Mouse (Mus musculus): ENCODE data around the gene Gp9. TPM values are rescaled to one million over a fixed set of nuclear protein-coding genes. Genes with fewer than 3 reads are reported as not detected.

The Gp9 gene
- polyA plus RNA-seq, 1 experiment from 2014 or later: 2.4 TPM

- 54% methylated on average over 7 of the region's 7 CpGs for WGBS
- Histone ChIP-seq H3K4me1 (peaks cover 17% of the 10 kb centered on the region), H3K4me3 (replicated peaks) (no peak overlapping the region), H3K4me2 (no peak overlapping the region), H3K9me3 (no peaks in the 10 kb centered on the region), H3K27me3 (replicated peaks) (no peaks in the 10 kb centered on the region), H3K36me3 (peaks cover 10% of the 10 kb centered on the region; the same call in 1 of the 2 replicates), H3K9ac (no peak overlapping the region), H3K27ac (peak overlapping the region; percentile 33; the same call in 1 of the 2 replicates)
- peak; percentile 79 for ATAC-seq (ENCODE audit: insufficient read depth, low FRiP score, low read depth)
Measured at GRCm38 (mm10) chr6:87790779-87791480, 13.1 kb downstream of the Gp9 start.

GRCm38 (mm10) chr6:87791826-87792225 lies 14.0 kb downstream of the Gp9 start:
- no peak for ATAC-seq (ENCODE audit: insufficient read depth, low FRiP score, low read depth)
- Histone ChIP-seq H3K27me3 (replicated peaks) (no peaks in the 10 kb centered on the region), H3K4me1 (peaks cover 17% of the 10 kb centered on the region), H3K4me3 (replicated peaks) (no peak overlapping the region), H3K36me3 (peaks cover 10% of the 10 kb centered on the region; the same call in 1 of the 2 replicates), H3K27ac (no peak overlapping the region), H3K9ac (no peak overlapping the region), H3K9me3 (no peaks in the 10 kb centered on the region), H3K4me2 (no peak overlapping the region)
- 93% methylated on average over 5 of the region's 5 CpGs for WGBS

- WGBS: 92% methylated on average over 10 of the region's 10 CpGs
- ATAC-seq (ENCODE audit: insufficient read depth, low FRiP score, low read depth): no peak
Measured at GRCm38 (mm10) chr6:87793821-87794510, 16.1 kb downstream of the Gp9 start.

GRCm38 (mm10) chr6:87795385-87796150 lies 17.7 kb downstream of the Gp9 start:
- H3K9ac ChIP-seq: no peak overlapping the region
- 77% methylated on average over 6 of the region's 6 CpGs for WGBS
- H3K4me2 ChIP-seq: no peak overlapping the region
- H3K27me3 ChIP-seq (replicated peaks): no peaks in the 10 kb centered on the region
- peaks cover 10% of the 10 kb centered on the region; the same call in 1 of the 2 replicates for H3K36me3 ChIP-seq
- no peak overlapping the region for H3K27ac ChIP-seq
- ATAC-seq (ENCODE audit: insufficient read depth, low FRiP score, low read depth): no peak
- H3K9me3 ChIP-seq: no peaks in the 10 kb centered on the region
- 0 out of 2 replicates have a peak, but pooled peaks cover 5% of the 10 kb centered on the region for H3K4me1 ChIP-seq
- no peak overlapping the region for H3K4me3 ChIP-seq (replicated peaks)

More at GRCm38 (mm10) chr6:87793821-87794510, 16.1 kb downstream of the Gp9 start:
- Histone ChIP-seq H3K9ac (no peak overlapping the region), H3K9me3 (no peaks in the 10 kb centered on the region), H3K36me3 (peaks cover 10% of the 10 kb centered on the region; the same call in 1 of the 2 replicates), H3K4me3 (replicated peaks) (no peak overlapping the region), H3K27me3 (replicated peaks) (no peaks in the 10 kb centered on the region), H3K4me2 (no peak overlapping the region), H3K4me1 (peaks cover 20% of the 10 kb centered on the region), H3K27ac (no peak overlapping the region)

GRCm38 (mm10) chr6:87796251-87796880 lies 18.5 kb downstream of the Gp9 start:
- WGBS: 88% methylated on average over 6 of the region's 6 CpGs
- peaks cover 10% of the 10 kb centered on the region; the same call in 1 of the 2 replicates for H3K36me3 ChIP-seq
- ATAC-seq (ENCODE audit: insufficient read depth, low FRiP score, low read depth): peak; percentile 79; the same call in 1 of the 2 replicates

GRCm38 (mm10) chr6:87797321-87797720 lies 19.4 kb downstream of the Gp9 start:
- Histone ChIP-seq H3K27ac (no peak overlapping the region), H3K9ac (no peak overlapping the region), H3K4me2 (no peak overlapping the region), H3K4me1 (0 out of 2 replicates have a peak, but pooled peaks cover 5% of the 10 kb centered on the region), H3K9me3 (no peaks in the 10 kb centered on the region), H3K4me3 (replicated peaks) (no peak overlapping the region), H3K27me3 (replicated peaks) (no peaks in the 10 kb centered on the region), H3K36me3 (peaks cover 6% of the 10 kb centered on the region; the same call in 1 of the 2 replicates)
- 35% methylated on average over 2 of the region's 2 CpGs for WGBS
- ATAC-seq (ENCODE audit: insufficient read depth, low FRiP score, low read depth): no peak

More at GRCm38 (mm10) chr6:87796251-87796880, 18.5 kb downstream of the Gp9 start:
- Histone ChIP-seq H3K4me1 (0 out of 2 replicates have a peak, but pooled peaks cover 5% of the 10 kb centered on the region), H3K4me3 (replicated peaks) (no peak overlapping the region), H3K9ac (no peak overlapping the region), H3K9me3 (no peaks in the 10 kb centered on the region), H3K27ac (no peak overlapping the region), H3K4me2 (no peak overlapping the region), H3K27me3 (replicated peaks) (no peaks in the 10 kb centered on the region)

- no peaks in the 10 kb centered on the region for H3K27me3 ChIP-seq (replicated peaks)
- H3K27ac ChIP-seq: no peak overlapping the region
- 0 out of 2 replicates have a peak, but pooled peaks cover 5% of the 10 kb centered on the region for H3K4me1 ChIP-seq
- H3K36me3 ChIP-seq: no peaks in the 10 kb centered on the region
- no peak overlapping the region for H3K9ac ChIP-seq
- WGBS: 92% methylated on average over 6 of the region's 6 CpGs
- no peak for ATAC-seq (ENCODE audit: insufficient read depth, low FRiP score, low read depth)
- no peak overlapping the region for H3K4me2 ChIP-seq
- no peaks in the 10 kb centered on the region for H3K9me3 ChIP-seq
- H3K4me3 ChIP-seq (replicated peaks): no peak overlapping the region
Measured at GRCm38 (mm10) chr6:87799576-87799975, 21.7 kb downstream of the Gp9 start.

GRCm38 (mm10) chr6:87802462-87802861 lies 24.6 kb downstream of the Gp9 start:
- H3K36me3 ChIP-seq: no peaks in the 10 kb centered on the region
- H3K27ac ChIP-seq: no peak overlapping the region
- H3K4me2 ChIP-seq: no peak overlapping the region
- ATAC-seq (ENCODE audit: insufficient read depth, low FRiP score, low read depth): no peak
- no peaks in the 10 kb centered on the region for H3K9me3 ChIP-seq
- 81% methylated on average over 7 of the region's 7 CpGs for whole genome bisulfite sequencing
- no peak overlapping the region for H3K4me3 ChIP-seq (replicated peaks)
- H3K9ac ChIP-seq: no peak overlapping the region
- 0 out of 2 replicates have a peak, but pooled peaks cover 6% of the 10 kb centered on the region for H3K4me1 ChIP-seq
- no peaks in the 10 kb centered on the region for H3K27me3 ChIP-seq (replicated peaks)

- 0 out of 2 replicates have a peak, but pooled peaks cover 7% of the 10 kb centered on the region for H3K4me1 ChIP-seq
- H3K4me3 ChIP-seq (replicated peaks): no peak overlapping the region
- H3K9me3 ChIP-seq: no peaks in the 10 kb centered on the region
- no peak overlapping the region for H3K9ac ChIP-seq
- ATAC-seq (ENCODE audit: insufficient read depth, low FRiP score, low read depth): no peak
- no peaks in the 10 kb centered on the region for H3K27me3 ChIP-seq (replicated peaks)
- H3K4me2 ChIP-seq: no peak overlapping the region
- no peaks in the 10 kb centered on the region for H3K36me3 ChIP-seq
- no peak overlapping the region for H3K27ac ChIP-seq
- 68% methylated on average over 1 of the region's 1 CpGs for WGBS
Measured at GRCm38 (mm10) chr6:87804036-87804435, 26.2 kb downstream of the Gp9 start.

- H3K4me3 ChIP-seq (replicated peaks): no peak overlapping the region
- no peaks in the 10 kb centered on the region for H3K36me3 ChIP-seq
- H3K4me2 ChIP-seq: no peak overlapping the region
- 66% methylated on average over 7 of the region's 7 CpGs for WGBS
- no peak for ATAC-seq (ENCODE audit: insufficient read depth, low FRiP score, low read depth)
- no peak overlapping the region for H3K27ac ChIP-seq
- H3K27me3 ChIP-seq (replicated peaks): no peaks in the 10 kb centered on the region
- H3K4me1 ChIP-seq: peaks cover 14% of the 10 kb centered on the region
- H3K9ac ChIP-seq: no peak overlapping the region
- no peaks in the 10 kb centered on the region for H3K9me3 ChIP-seq
Measured at GRCm38 (mm10) chr6:87804886-87805285, 27.0 kb downstream of the Gp9 start.

- peaks cover 18% of the 10 kb centered on the region for H3K4me1 ChIP-seq
- H3K4me3 ChIP-seq (replicated peaks): no peak overlapping the region
- H3K27ac ChIP-seq: no peak overlapping the region
- H3K9me3 ChIP-seq: no peaks in the 10 kb centered on the region
- no peaks in the 10 kb centered on the region for H3K27me3 ChIP-seq (replicated peaks)
- H3K36me3 ChIP-seq: no peaks in the 10 kb centered on the region
- no peak overlapping the region for H3K9ac ChIP-seq
- 82% methylated on average over 7 of the region's 7 CpGs for WGBS
- no peak overlapping the region for H3K4me2 ChIP-seq
- ATAC-seq (ENCODE audit: insufficient read depth, low FRiP score, low read depth): no peak
Measured at GRCm38 (mm10) chr6:87805448-87805847, 27.6 kb downstream of the Gp9 start.

Data from stomach, embryonic 15.5 days (tissue).